Mouse (Mus musculus) urinary bladder, postnatal 25 days (tissue): ENCODE measurements around the gene Spty2d1.
"Not testable (repeated sequence)": the region's sequence is repeated elsewhere in the genome, so short reads cannot be mapped to it uniquely, and the experiment has no call there.

Source experiments
- DNase-seq: peaks from one replicate; pipeline ENCODE4 v3.0.0; 2022; ENCODE audit warnings: low spot score

The Spty2d1 gene

DNA sequence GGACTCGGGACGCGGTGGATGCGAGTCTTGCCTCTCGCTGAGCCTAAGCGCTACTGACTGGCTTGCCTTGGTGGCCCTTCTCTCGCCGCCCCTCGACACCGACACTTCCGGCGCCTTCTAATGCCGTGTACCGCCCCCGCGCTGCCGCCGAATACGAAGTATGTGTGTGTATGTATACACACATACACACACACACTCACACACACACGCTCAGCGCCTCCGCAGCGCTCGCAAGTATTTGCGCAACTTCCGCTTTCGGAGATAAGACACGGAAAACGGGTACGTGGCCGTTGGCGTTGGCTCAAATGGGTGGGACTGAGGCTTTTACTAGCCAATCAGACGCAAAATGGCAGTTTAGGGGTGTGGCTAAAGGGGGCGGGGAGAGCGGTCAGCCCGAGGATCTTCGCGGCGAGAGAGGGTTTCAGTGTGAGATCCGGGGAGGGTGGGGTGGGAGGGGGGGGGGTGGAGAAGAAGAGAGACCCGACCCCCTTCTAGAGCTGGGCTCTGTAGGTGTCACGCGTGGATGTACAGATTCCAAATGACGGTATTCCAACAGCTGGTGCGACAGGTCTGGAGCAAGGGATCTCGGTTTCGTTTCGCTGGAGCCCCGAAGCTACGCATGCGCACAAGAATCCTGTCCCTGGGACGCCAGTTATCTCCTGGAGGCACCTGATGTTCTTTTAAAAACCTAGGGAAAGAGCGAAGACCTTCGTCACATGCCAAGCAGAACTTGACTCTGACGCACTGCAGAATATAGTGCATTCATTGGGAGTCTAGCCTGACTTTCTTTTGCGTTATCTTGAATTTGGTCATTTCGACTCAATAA, at the start of gene Spty2d1:
Gene Spty2d1 (minus strand): TSS at position 244 of the 826 bp plus-strand sequence.
- DNase-seq, result peak; percentile 98

DNA sequence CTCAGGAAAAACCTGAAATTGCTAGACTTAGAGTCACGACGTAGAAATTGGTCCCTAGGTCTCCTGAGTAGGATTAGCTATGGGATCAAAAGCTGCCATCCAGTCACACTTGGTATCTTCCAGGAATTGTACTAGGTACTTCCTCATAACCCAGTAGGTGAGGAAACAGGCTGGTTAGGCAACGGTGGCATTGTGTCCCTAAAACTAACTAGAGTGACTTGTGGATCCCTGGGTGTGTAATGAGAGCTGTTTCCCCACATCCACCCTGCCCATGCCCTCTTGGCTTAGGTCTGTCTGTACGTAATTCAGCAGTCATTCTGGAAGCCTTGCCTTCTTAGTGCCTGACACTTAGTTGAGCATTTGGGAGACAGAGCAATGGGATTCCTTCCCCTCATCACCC, 48.1 kb upstream of the Spty2d1 start:
- DNase-seq, result no peak

DNA sequence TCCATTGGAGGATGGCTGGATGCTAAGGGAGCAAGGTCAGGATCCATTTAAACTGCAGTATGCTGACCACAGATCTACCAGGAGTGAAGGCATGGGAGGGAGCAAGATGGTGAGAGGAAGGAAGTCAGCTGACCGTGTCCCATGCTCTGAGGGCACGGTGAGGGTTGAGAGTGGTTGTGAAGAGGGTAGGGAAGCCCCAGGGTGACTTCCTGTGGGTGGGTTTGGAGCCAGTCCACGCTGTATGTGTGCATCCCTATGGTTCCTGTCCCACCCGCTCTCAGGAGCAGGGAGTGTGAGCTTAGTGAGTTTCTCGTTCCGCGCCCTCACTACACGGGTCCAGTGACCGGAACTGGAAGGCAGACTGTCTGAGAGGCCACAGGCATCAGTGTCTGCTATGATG, 47.5 kb upstream of the Spty2d1 start:
- no peak for DNase-seq

DNA sequence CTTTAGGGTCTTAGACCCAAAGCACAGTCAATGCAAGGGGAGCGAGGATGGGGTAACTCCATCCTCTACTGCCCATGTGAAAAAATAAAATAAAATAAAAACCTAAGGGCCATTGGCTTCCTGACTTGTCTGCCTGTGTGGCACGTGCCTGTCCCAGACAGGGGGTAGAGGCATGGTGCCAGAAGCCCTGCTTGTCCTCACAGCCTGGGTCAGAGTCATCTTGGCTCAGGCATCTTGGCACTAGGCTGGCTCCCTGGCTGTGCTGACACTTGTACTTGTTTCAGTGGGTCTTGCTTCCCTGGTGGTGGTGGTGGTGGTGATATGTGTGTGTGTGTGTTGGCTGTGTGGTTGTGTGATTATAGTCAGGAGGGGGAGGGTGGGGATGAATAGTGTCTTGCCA, 46.5 kb upstream of the Spty2d1 start:
- no peak for DNase-seq

GRCm38 (mm10) chr7:47053287-47053686, 45.1 kb upstream of the Spty2d1 start:
- no peak for DNase-seq

GRCm38 (mm10) chr7:47052276-47052675, 44.1 kb upstream of the Spty2d1 start:
- DNase-seq, result no peak

GRCm38 (mm10) chr7:47051404-47052151, 43.4 kb upstream of the Spty2d1 start:
- no peak for DNase-seq

DNA sequence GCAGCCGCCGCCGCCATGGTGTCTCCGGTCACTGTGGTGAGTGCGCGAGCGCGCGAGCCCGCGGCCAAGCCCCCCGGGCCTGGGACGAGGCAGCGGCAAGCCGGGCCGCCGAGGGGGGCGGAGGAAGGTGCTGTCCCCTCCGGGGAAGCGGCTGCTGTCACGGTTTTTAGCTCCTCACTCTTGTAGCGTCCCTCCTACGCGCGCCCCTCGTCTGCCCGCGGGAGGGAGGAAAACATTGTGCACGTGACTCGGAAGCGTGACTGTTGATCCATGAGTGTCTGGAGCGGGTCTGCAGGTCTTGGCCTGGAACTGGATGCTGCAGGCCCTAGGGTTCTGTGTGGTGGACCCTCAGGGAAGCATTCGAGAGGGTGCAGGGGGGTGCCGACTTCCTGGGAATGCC, 42.6 kb upstream of the Spty2d1 start:
- DNase-seq, result peak; percentile 46

DNA sequence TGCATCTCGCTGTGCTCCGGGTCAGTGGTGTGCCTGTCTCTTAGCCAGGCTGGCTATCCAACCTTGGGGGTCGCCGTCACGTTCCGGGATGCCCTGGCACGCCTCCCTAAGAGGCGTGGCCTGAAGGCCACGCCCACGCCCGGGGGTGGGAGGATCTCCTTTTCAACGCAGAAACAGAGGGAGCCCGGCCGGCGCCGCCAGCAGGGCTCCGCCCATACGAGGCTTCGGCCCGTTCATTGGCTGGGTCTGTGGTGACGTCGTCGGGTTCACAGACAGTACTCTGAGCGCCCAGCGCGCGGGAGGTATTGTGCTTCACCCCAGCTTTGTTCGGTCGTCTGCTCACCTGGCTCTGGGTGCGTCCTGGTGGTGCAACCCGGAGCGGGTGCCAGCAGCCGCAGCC, 42.2 kb upstream of the Spty2d1 start, which contains the start of gene Tmem86a:
Gene Tmem86a (plus strand): TSS at position 236 of the 400 bp plus-strand sequence.
- peak; percentile 86 for DNase-seq

DNA sequence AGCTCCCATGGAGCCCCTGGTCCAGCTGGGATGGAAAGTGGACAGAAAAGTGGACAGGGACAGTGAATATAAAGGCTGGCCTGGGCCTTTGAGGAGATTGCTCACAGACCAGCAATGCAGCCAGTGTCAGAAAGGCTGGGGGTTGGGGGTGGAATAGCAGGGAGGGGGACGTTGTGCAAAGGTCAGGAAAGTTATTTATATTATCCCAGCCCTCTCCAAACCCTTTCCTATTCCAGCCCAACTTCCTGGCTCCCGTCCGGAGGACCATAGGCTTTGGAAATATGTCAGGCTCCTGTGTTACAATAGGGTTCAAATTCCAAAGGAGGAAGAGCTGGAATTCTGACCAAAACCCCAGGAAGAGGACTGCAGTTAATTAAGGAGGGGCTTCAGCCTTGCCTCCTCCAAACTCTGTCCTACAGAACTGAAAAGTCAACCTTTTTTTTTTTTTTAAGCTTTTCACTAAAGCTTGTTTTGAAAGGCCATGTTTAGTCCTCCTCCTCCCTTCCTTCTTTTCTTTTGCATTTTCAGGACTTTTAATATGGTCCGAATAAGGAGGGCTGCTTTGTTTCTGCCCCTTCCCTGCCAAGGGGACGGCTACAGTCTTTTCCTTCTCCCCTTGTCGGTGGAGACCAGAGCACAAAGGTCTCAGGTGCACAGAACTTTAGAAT, 34.7 kb upstream of the Spty2d1 start:
- DNase-seq, result no peak

DNA sequence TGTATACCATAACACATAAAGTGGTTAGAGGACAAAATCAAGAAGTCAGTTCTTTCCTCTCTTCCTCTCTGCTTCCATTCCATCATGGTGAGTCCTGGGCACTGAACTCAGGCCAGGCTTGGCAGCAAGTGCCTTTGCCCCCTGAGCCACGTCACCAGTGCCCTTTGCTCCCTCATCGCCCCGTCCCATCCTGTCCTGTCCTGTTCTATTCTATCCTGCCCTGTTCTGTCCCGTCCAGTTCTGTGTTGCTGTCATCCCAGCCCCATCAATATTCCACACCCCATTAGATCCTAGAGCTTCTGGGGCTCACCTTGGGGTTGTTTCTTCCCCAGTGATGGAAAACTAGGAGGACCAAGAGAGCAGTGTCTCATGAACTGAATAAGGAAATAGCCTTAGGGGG, 33.9 kb upstream of the Spty2d1 start:
- DNase-seq, result no peak

DNA sequence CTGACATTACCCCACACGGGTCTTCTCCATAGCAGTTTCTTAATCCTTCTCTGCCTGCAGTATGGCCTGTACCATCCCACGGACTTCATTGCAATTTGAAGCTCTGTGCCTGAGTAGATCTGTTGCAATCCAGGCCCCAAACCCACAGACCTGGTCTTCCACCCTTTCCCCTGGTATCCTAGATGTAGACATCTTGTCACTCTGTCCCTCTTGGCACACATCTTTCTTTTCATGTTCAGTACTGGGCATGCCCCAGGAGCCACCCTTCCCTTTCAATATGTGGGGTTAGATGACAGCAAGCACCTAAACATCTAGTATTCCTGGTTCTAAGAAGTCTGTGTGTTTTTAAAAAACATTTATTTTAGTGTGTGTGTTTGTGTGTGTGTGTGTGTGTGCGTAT, 33.5 kb upstream of the Spty2d1 start:
- DNase-seq, result no peak

- DNase-seq, result no peak
Observed at GRCm38 (mm10) chr7:47035426-47035825, 27.2 kb upstream of the Spty2d1 start.

GRCm38 (mm10) chr7:47034785-47035384, 26.7 kb upstream of the Spty2d1 start:
- no peak for DNase-seq

GRCm38 (mm10) chr7:47031371-47031770, 23.2 kb upstream of the Spty2d1 start:
- DNase-seq, result no peak

DNA sequence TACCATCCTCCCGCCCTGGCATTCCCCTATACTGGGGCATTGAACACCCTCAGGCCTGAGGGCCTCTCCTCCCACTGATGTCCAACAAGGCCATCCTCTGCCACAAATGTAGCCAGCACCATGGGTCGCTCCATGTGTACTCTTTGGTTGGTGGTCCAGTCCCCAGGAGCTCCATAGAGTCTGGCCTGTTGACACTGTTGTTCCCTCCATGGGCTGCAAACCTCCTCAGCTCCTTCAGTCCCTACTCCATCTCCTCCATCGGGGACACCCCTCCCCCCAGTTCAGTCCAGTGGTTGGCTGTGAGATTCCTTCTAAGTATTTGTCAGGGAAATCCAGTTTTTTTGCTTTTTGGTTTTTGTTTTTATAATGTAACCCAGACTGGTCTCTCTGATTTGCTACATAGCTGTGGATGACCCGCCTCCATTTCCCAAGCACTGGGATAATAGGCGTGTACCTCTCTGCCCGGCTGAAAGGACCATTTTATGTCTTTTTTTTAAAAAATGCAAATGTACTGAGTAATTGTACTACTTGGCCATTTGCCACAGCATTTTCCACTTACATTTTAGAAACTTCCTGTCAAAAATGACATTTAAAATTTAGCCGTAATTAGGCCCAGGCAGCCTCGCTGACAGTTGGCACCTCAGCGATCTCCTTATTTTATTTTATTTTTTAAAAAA, 22.4 kb upstream of the Spty2d1 start:
- DNase-seq, result no peak

GRCm38 (mm10) chr7:47027520-47027919, 19.3 kb upstream of the Spty2d1 start:
- no peak for DNase-seq

DNA sequence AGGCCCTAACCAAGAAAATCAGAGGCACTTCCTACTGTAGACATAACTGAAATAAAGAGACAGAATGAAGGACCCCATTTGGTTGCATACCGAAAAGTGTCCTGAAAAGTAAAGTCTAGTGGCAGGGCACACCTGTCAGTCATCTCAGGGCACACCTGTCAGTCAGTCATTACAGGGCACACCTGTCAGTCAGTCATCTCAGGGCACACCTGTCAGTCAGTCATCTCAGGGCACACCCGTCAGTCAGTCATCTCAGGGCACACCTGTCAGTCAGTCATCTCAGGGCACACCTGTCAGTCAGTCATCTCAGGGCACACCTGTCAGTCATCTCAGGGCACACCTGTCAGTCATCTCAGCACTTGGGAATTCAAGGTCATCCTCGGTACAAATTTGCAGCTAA, 18.7 kb upstream of the Spty2d1 start:
- not testable (repeated sequence) for DNase-seq

DNA sequence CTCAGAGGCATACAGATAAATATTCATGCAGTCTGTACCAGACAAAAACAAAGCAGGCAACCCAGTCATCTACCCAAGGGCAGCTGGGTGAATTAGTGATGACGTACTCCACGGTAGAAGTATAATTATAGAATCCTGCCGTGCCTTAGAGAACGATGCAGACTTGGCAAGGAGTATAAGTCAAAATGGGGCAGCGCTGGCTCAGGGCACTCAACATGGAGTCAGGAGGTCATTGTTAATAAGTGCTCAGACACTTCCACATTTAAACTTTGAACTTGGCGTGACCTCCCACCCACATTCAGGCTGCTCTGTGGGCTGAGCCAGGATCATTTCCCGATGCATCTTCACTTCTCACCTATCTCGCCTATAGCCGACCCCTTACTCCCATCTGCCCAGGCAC, 17.2 kb upstream of the Spty2d1 start:
- no peak for DNase-seq

DNA sequence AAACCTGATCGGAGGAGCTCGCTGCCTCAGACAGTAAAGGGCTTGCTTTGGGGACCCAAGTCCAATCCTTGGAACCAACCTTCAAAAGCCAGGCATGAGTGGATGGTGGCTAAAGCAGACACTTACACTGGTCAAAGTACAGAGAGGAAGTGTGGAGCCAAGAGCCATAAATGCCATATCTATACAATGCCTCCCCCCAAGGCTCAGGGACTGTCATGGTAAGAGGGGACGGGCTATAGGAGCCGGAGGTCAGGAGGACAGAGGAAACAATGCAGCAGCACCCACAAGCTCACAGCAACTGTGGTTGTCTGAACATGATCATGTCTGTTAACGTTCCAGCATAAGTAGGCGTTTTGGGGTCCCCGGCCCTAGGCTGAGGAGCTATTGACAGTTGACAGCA, 16.2 kb upstream of the Spty2d1 start:
- no peak for DNase-seq

DNA sequence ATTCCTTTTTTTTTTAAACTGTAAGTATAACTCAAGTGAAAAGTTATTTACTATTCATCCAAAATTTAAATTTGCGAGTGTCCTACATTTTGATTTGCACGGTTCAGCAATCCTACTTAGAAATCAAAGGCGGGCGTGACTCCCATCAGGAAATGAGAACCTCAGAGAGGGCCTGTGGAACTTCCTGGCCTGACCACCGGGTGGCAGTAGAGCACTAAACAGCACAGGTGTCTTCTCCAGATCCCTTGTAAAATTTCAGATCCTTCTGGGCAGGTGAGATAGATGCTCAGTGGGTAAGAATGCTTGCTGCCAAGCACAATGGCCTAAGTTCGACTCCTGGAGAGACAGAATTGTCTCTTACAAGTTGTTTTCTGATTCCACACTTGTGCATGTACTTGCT, 15.3 kb upstream of the Spty2d1 start:
- peak; percentile 91 for DNase-seq

- DNase-seq, result no peak
Observed at GRCm38 (mm10) chr7:47022482-47022881, 14.3 kb upstream of the Spty2d1 start.
